Mouse (Mus musculus) lung, postnatal 0 days (tissue): ENCODE results near the gene Asgr2. TPM values are rescaled to one million over a fixed set of nuclear protein-coding genes. Genes with fewer than 3 reads are reported as not detected.

Experiments
- ATAC-seq: fragments of 200-750 bp; cut with Nextera tagmentation; 2 replicates; pipeline ENCODE4 v1.8.0; 2017; ENCODE audit warnings: moderate library complexity
- DNase-seq: peaks from one replicate; pipeline ENCODE4 v3.0.0-alpha.2; 2016; ENCODE audit warnings: low spot score
- H3K27ac ChIP-seq: fragments of 300-500 bp; sonication (generic); 2 replicates; pipeline ENCODE4 v1.5.1; 2014; ENCODE audit warnings: antibody characterized with exemption, mild to moderate bottlenecking, low read length, mixed read lengths
- H3K27me3 ChIP-seq: fragments of 300-500 bp; sonication (generic); replicated peaks from 2 replicates; pipeline ENCODE4 v1.6.1; 2014; ENCODE audit warnings: low read length, mixed read lengths; ENCODE audit not compliant: insufficient read depth
- H3K36me3 ChIP-seq: fragments of 300-500 bp; sonication (generic); 2 replicates; pipeline ENCODE4 v1.6.1; 2014; ENCODE audit warnings: low read length, mixed read lengths; ENCODE audit not compliant: insufficient read depth
- H3K4me1 ChIP-seq: fragments of 300-500 bp; sonication (generic); 2 replicates; pipeline ENCODE4 v1.6.1; 2014; ENCODE audit warnings: antibody characterized with exemption, low read depth, low read length, mixed read lengths; ENCODE audit not compliant: insufficient read depth
- H3K4me2 ChIP-seq: fragments of 300-500 bp; sonication (generic); replicated peaks from 2 replicates; pipeline ENCODE4 v1.6.1; 2014; ENCODE audit warnings: low read depth, mild to moderate bottlenecking, low read length, moderate library complexity, mixed read lengths
- H3K4me3 ChIP-seq: fragments of 300-500 bp; sonication (generic); 2 replicates; pipeline ENCODE4 v1.5.1; 2014; ENCODE audit warnings: low read depth, low read length
- H3K9ac ChIP-seq: fragments of 300-500 bp; sonication (generic); replicated peaks from 2 replicates; pipeline ENCODE4 v1.6.1; 2014; ENCODE audit warnings: low read depth, mild to moderate bottlenecking
- H3K9me3 ChIP-seq: fragments of 300-500 bp; sonication (generic); 2 replicates; pipeline ENCODE4 v1.6.1; 2016; ENCODE audit warnings: low read length, mixed read lengths
- CTCF ChIP-seq: IDR thresholded peaks from 2 replicates; pipeline ENCODE4 v1.5.1; 2016; ENCODE audit warnings: antibody characterized with exemption, mild to moderate bottlenecking
- EP300 ChIP-seq: IDR thresholded peaks from 2 replicates; pipeline ENCODE4 v1.6.1; 2016; ENCODE audit warnings: antibody characterized with exemption, mild to moderate bottlenecking, control low read depth
- WGBS: fragments of 180-500 bp; shearing (Covaris S2); extraction: QIAGEN DNeasy Blood & Tissue Kit; methylation state at CpG from one replicate; pipeline ENCODE4 v1.1.7; 2014; 5-methylcytosine and 5-hydroxymethylcytosine counted together
- polyA plus RNA-seq: library from polyadenylated mRNA; unstranded; fragments of >200 nt; fragmentation: Nextera tagmentation; extraction: Ambion mirVana; gene quantifications from 2 replicates; pipeline ENCODE4 v1.2.1, GENCODE M21; 2015

Gene Asgr2
- polyA plus RNA-seq, 1 experiment from 2014 or later: not detected

- TF ChIP-seq CTCF (no peak), EP300 (no peak)
- no peak within 1 kb of the TSS for H3K9ac ChIP-seq
- no peak within 1 kb of the TSS for H3K4me2 ChIP-seq
- H3K4me1 ChIP-seq: no peaks in the 10 kb centered on the region
- H3K27ac ChIP-seq: no peak within 1 kb of the TSS
- DNase-seq: no peak
- 81% methylated on average over 10 of the region's 10 CpGs for WGBS
- H3K4me3 ChIP-seq: no peak within 1 kb of the TSS
- H3K36me3 ChIP-seq: no peaks in the 10 kb centered on the region
- H3K9me3 ChIP-seq: no peaks in the 10 kb centered on the region
- no peak for ATAC-seq
- no peaks in the 10 kb centered on the region for H3K27me3 ChIP-seq
These were observed 38.4 kb upstream of the Asgr2 start, which contains the start of gene Asgr1 for GRCm38 (mm10) chr11:70053898-70054570. Gene Asgr1 (plus strand): TSS chr11:70054085.

- H3K9ac ChIP-seq: no peak overlapping the region
- H3K9me3 ChIP-seq: no peaks in the 10 kb centered on the region
- H3K4me1 ChIP-seq: no peaks in the 10 kb centered on the region
- no peaks in the 10 kb centered on the region for H3K36me3 ChIP-seq
- H3K27ac ChIP-seq: no peak overlapping the region
- DNase-seq: peak; percentile 62
- 0 out of 2 replicates have a peak overlapping the region, but pooled peaks have one; percentile 14 for H3K4me2 ChIP-seq
- no peak overlapping the region for H3K4me3 ChIP-seq
- 23% methylated on average over 18 of the region's 18 CpGs for WGBS
- H3K27me3 ChIP-seq: no peaks in the 10 kb centered on the region
- peak; percentile 67 for ATAC-seq
- peak; percentile 92 for TF ChIP-seq CTCF
- no peak for TF ChIP-seq EP300
These were observed 36.7 kb upstream of the Asgr2 start for GRCm38 (mm10) chr11:70055618-70056214.

- DNase-seq (no peak), ATAC-seq (no peak)
- 79% methylated on average over 9 of the region's 9 CpGs for WGBS
- H3K9me3 ChIP-seq: no peaks in the 10 kb centered on the region
- TF ChIP-seq EP300 (no peak), CTCF (no peak)
- no peaks in the 10 kb centered on the region for H3K36me3 ChIP-seq
- no peak overlapping the region for H3K9ac ChIP-seq
- no peak overlapping the region for H3K4me2 ChIP-seq
- H3K4me3 ChIP-seq: no peak overlapping the region
- no peaks in the 10 kb centered on the region for H3K27me3 ChIP-seq
- H3K27ac ChIP-seq: no peak overlapping the region
- no peaks in the 10 kb centered on the region for H3K4me1 ChIP-seq
These were observed 34.6 kb upstream of the Asgr2 start for GRCm38 (mm10) chr11:70057805-70058204.

GRCm38 (mm10) chr11:70059930-70060329 is 32.5 kb upstream of the Asgr2 start:
- no peak overlapping the region for H3K4me2 ChIP-seq
- H3K27ac ChIP-seq: no peak overlapping the region
- ATAC-seq: no peak
- no peaks in the 10 kb centered on the region for H3K9me3 ChIP-seq
- no peaks in the 10 kb centered on the region for H3K27me3 ChIP-seq
- DNase-seq: no peak
- no peak overlapping the region for H3K9ac ChIP-seq
- WGBS: 39% methylated on average over 6 of the region's 6 CpGs
- no peak overlapping the region for H3K4me3 ChIP-seq
- no peaks in the 10 kb centered on the region for H3K4me1 ChIP-seq
- no peaks in the 10 kb centered on the region for H3K36me3 ChIP-seq
- TF ChIP-seq EP300 (no peak), CTCF (no peak)

- ATAC-seq: no peak
- no peaks in the 10 kb centered on the region for H3K27me3 ChIP-seq
- no peaks in the 10 kb centered on the region for H3K9me3 ChIP-seq
- no peaks in the 10 kb centered on the region for H3K36me3 ChIP-seq
- H3K4me1 ChIP-seq: no peaks in the 10 kb centered on the region
- 71% methylated on average over 3 of the region's 3 CpGs for WGBS
- no peak overlapping the region for H3K4me2 ChIP-seq
- no peak for DNase-seq
- no peak overlapping the region for H3K27ac ChIP-seq
- no peak overlapping the region for H3K4me3 ChIP-seq
- no peak overlapping the region for H3K9ac ChIP-seq
- TF ChIP-seq EP300: no peak
- no peak for TF ChIP-seq CTCF
These were observed 29.4 kb upstream of the Asgr2 start for GRCm38 (mm10) chr11:70063053-70063452.

- no peaks in the 10 kb centered on the region for H3K4me1 ChIP-seq
- 56% methylated on average over 4 of the region's 4 CpGs for WGBS
- no peak overlapping the region for H3K9ac ChIP-seq
- no peaks in the 10 kb centered on the region for H3K9me3 ChIP-seq
- no peak for ATAC-seq
- no peaks in the 10 kb centered on the region for H3K36me3 ChIP-seq
- no peak overlapping the region for H3K4me2 ChIP-seq
- no peaks in the 10 kb centered on the region for H3K27me3 ChIP-seq
- H3K4me3 ChIP-seq: no peak overlapping the region
- TF ChIP-seq EP300: no peak
- no peak for TF ChIP-seq CTCF
- DNase-seq: no peak
- H3K27ac ChIP-seq: no peak overlapping the region
These were observed 25.7 kb upstream of the Asgr2 start for GRCm38 (mm10) chr11:70066701-70067100.
